Mouse (Mus musculus): Measurements from ENCODE around the gene Cfap298. TPM values are rescaled to one million over a fixed set of nuclear protein-coding genes. Genes with fewer than 3 reads are reported as not detected.

The Cfap298 gene
- total and polyA plus RNA-seq, 2 experiments from 2014 or later: 28.6 to 73.4 TPM

- no peak for DNase-seq
- WGBS: 79% methylated on average over 3 of the region's 3 CpGs
Measured at GRCm38 (mm10) chr16:90897651-90898050, 37.3 kb downstream of the Cfap298 start.

DNA sequence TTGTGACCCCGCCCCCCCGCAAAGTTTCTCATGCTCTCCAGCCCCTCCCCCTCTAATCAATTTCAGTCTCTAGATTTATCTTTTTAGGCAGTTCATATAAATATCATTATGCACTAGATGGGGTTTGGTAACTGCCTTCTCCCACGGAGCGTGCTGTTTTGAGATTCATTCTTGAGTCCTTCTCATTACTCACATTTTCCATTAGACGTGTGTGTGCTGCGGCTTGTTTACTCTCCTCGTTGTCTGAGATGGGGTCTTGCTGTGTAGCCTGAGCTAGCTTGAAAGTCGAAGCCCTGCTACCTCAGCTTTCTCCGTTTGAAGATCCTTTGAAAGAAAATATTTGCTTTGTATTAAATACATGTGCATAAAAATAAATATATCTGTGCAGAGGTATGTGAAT lies 41.1 kb downstream of the Cfap298 start:
- Histone ChIP-seq H3K4me3 (ENCODE audit: low read depth, low read length) (no peak overlapping the region), H3K4me1 (ENCODE audit: insufficient read depth) (no peaks in the 10 kb centered on the region), H3K36me3 (ENCODE audit: insufficient read depth) (no peaks in the 10 kb centered on the region), H3K4me2 (ENCODE audit: low read depth) (no peak overlapping the region), H3K27ac (ENCODE audit: low read depth, low read length) (no peak overlapping the region), H3K9ac (no peak overlapping the region), H3K9me3 (ENCODE audit: low read length) (no peaks in the 10 kb centered on the region), H3K27me3 (ENCODE audit: insufficient read depth, low read length) (no peaks in the 10 kb centered on the region)
- TF ChIP-seq CTCF (IDR thresholded peaks at IDR 0.05; ENCODE audit: low read depth): no peak
- DNase-seq (no peak), ATAC-seq (no peak)
- WGBS: 68% methylated on average over 9 of the region's 9 CpGs

More at GRCm38 (mm10) chr16:90897651-90898050, 37.3 kb downstream of the Cfap298 start:
- H3K4me1 ChIP-seq (ENCODE audit: insufficient read depth): no peaks in the 10 kb centered on the region
- no peak overlapping the region for H3K4me2 ChIP-seq (ENCODE audit: low read depth)
- no peak for ATAC-seq
- H3K4me3 ChIP-seq (ENCODE audit: low read depth, low read length): no peak overlapping the region
- no peak overlapping the region for H3K27ac ChIP-seq (ENCODE audit: low read depth, low read length)
- H3K36me3 ChIP-seq (ENCODE audit: insufficient read depth): no peaks in the 10 kb centered on the region
- no peak overlapping the region for H3K9ac ChIP-seq
- no peak for TF ChIP-seq CTCF (IDR thresholded peaks at IDR 0.05; ENCODE audit: low read depth)
- no peaks in the 10 kb centered on the region for H3K9me3 ChIP-seq (ENCODE audit: low read length)
- no peaks in the 10 kb centered on the region for H3K27me3 ChIP-seq (ENCODE audit: insufficient read depth, low read length)

- Histone ChIP-seq H3K4me2 (ENCODE audit: low read depth) (no peak overlapping the region), H3K9me3 (ENCODE audit: low read length) (no peaks in the 10 kb centered on the region), H3K36me3 (ENCODE audit: insufficient read depth) (no peaks in the 10 kb centered on the region), H3K27ac (ENCODE audit: low read depth, low read length) (no peak overlapping the region), H3K9ac (no peak overlapping the region), H3K27me3 (ENCODE audit: insufficient read depth, low read length) (no peaks in the 10 kb centered on the region), H3K4me1 (ENCODE audit: insufficient read depth) (no peaks in the 10 kb centered on the region), H3K4me3 (ENCODE audit: low read depth, low read length) (no peak overlapping the region)
- DNase-seq (no peak), ATAC-seq (no peak)
- TF ChIP-seq CTCF (IDR thresholded peaks at IDR 0.05; ENCODE audit: low read depth): no peak
- 57% methylated on average over 7 of the region's 7 CpGs for WGBS
Measured at GRCm38 (mm10) chr16:90893019-90893418, 41.9 kb downstream of the Cfap298 start.

DNA sequence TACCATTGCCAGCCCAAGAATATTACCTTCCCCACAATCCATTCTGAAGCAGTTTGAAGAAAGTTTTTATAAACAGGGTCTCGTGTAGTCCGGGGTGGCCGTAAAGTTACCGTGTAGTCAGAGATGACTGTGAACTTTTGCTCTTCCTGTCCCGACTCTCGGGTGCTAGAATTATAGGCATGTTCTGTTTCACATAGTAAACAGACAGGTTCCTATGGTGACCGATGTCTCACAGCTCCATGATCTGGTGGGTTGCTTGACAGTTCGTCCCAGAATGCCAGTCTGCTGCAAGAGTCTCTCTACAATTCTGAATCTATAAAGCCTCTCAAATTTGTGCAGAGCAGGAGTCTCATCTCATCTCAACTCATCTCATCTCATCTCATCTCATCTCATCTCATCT lies 42.8 kb downstream of the Cfap298 start:
- Histone ChIP-seq H3K4me2 (ENCODE audit: low read depth) (no peak overlapping the region), H3K4me3 (ENCODE audit: low read depth, low read length) (no peak overlapping the region), H3K9me3 (ENCODE audit: low read length) (no peaks in the 10 kb centered on the region), H3K36me3 (ENCODE audit: insufficient read depth) (no peaks in the 10 kb centered on the region), H3K9ac (no peak overlapping the region), H3K4me1 (ENCODE audit: insufficient read depth) (no peaks in the 10 kb centered on the region), H3K27me3 (ENCODE audit: insufficient read depth, low read length) (no peaks in the 10 kb centered on the region), H3K27ac (ENCODE audit: low read depth, low read length) (no peak overlapping the region)
- ATAC-seq (no peak), DNase-seq (no peak)
- no peak for TF ChIP-seq CTCF (IDR thresholded peaks at IDR 0.05; ENCODE audit: low read depth)
- WGBS: 80% methylated on average over 8 of the region's 8 CpGs

GRCm38 (mm10) chr16:90891601-90892000 lies 43.3 kb downstream of the Cfap298 start:
- no peak overlapping the region for H3K9ac ChIP-seq
- ATAC-seq (no peak), DNase-seq (no peak)
- no peak overlapping the region for H3K4me2 ChIP-seq (ENCODE audit: low read depth)
- no peak overlapping the region for H3K4me3 ChIP-seq (ENCODE audit: low read depth, low read length)
- 66% methylated on average over 14 of the region's 14 CpGs for WGBS
- TF ChIP-seq CTCF (IDR thresholded peaks at IDR 0.05; ENCODE audit: low read depth): no peak
- no peaks in the 10 kb centered on the region for H3K27me3 ChIP-seq (ENCODE audit: insufficient read depth, low read length)
- H3K27ac ChIP-seq (ENCODE audit: low read depth, low read length): no peak overlapping the region
- no peaks in the 10 kb centered on the region for H3K36me3 ChIP-seq (ENCODE audit: insufficient read depth)
- no peaks in the 10 kb centered on the region for H3K9me3 ChIP-seq (ENCODE audit: low read length)
- no peaks in the 10 kb centered on the region for H3K4me1 ChIP-seq (ENCODE audit: insufficient read depth)

- Histone ChIP-seq H3K36me3 (ENCODE audit: insufficient read depth) (no peaks in the 10 kb centered on the region), H3K9ac (no peak overlapping the region), H3K27me3 (ENCODE audit: insufficient read depth, low read length) (no peaks in the 10 kb centered on the region), H3K4me2 (ENCODE audit: low read depth) (no peak overlapping the region), H3K9me3 (ENCODE audit: low read length) (no peaks in the 10 kb centered on the region), H3K4me3 (ENCODE audit: low read depth, low read length) (no peak overlapping the region), H3K27ac (ENCODE audit: low read depth, low read length) (no peak overlapping the region), H3K4me1 (ENCODE audit: insufficient read depth) (no peaks in the 10 kb centered on the region)
- no peak for TF ChIP-seq CTCF (IDR thresholded peaks at IDR 0.05; ENCODE audit: low read depth)
- ATAC-seq (no peak), DNase-seq (no peak)
- WGBS: 89% methylated on average over 9 of the region's 9 CpGs
Measured at GRCm38 (mm10) chr16:90890683-90891082, 44.2 kb downstream of the Cfap298 start.

DNA sequence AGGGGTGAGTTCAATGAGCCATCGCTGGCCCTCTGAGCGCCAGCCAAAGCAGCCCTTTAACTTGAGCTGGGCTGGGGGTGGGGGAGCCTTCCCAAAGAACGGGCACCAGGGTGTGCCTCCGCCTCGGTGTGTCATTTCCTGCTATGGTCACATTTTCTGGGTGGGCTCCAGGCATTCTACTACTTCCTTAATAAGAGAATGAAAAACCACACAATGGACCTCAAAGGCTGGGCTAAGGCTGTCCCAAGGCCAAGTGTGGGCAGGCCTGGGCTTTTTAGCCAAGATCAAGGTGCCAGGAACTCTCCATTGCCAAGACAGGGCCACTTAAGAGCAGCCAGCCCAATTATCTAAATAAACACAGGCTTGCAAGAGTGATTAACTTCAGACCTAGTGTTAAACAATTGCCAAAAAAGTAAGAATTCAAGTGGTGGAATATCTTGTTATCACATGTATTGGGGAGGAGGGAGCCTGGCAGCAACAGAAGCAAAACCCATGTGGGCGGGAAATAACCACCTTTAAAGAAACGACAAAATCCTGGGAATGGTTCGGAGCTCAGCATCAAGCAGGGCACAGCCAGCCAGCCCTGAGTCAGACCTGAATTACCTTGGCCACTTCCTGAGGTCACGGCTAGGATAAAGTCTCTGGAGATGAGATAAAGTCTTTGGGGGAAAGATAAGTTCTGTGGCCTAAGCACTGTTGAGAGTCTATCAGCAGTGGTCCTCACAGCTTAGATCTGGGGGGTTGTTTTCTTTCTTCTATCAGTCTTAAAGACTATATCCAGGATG lies 48.9 kb downstream of the Cfap298 start:
- Histone ChIP-seq H3K27me3 (ENCODE audit: insufficient read depth, low read length) (no peaks in the 10 kb centered on the region), H3K4me3 (ENCODE audit: low read depth, low read length) (no peak overlapping the region), H3K27ac (ENCODE audit: low read depth, low read length) (no peak overlapping the region), H3K4me2 (ENCODE audit: low read depth) (no peak overlapping the region), H3K9me3 (ENCODE audit: low read length) (no peaks in the 10 kb centered on the region), H3K36me3 (ENCODE audit: insufficient read depth) (no peaks in the 10 kb centered on the region), H3K4me1 (ENCODE audit: insufficient read depth) (peaks cover 2% of the 10 kb centered on the region), H3K9ac (no peak overlapping the region)
- TF ChIP-seq CTCF (IDR thresholded peaks at IDR 0.05; ENCODE audit: low read depth): no peak
- DNase-seq: peak; percentile 36
- WGBS: 51% methylated on average over 9 of the region's 9 CpGs
- ATAC-seq: peak; percentile 51

All from forebrain, postnatal 0 days (tissue).